Mouse (Mus musculus) adrenal gland, postnatal 14 days (tissue): Measurements from ENCODE around the gene Jpt1. TPM values are rescaled to one million over a fixed set of nuclear protein-coding genes. Genes with fewer than 3 reads are reported as not detected.
A peak's percentile ranks its signal among the peaks of the same experiment; 100 is the strongest.
"Not testable (repeated sequence)": the region's sequence is repeated elsewhere in the genome, so short reads cannot be mapped to it uniquely, and the experiment has no call there.

ENCODE experiments used
- DNase-seq: peaks from one replicate; pipeline ENCODE4 v3.0.0; 2021; ENCODE audit warnings: mixed read lengths
- total RNA-seq: library from RNA; stranded (reverse); gene quantifications from 2 replicates; pipeline ENCODE4 v1.2.3, GENCODE M21; 2021

The Jpt1 gene
- total RNA-seq, 1 experiment from 2014 or later, result 99.8 TPM

DNA sequence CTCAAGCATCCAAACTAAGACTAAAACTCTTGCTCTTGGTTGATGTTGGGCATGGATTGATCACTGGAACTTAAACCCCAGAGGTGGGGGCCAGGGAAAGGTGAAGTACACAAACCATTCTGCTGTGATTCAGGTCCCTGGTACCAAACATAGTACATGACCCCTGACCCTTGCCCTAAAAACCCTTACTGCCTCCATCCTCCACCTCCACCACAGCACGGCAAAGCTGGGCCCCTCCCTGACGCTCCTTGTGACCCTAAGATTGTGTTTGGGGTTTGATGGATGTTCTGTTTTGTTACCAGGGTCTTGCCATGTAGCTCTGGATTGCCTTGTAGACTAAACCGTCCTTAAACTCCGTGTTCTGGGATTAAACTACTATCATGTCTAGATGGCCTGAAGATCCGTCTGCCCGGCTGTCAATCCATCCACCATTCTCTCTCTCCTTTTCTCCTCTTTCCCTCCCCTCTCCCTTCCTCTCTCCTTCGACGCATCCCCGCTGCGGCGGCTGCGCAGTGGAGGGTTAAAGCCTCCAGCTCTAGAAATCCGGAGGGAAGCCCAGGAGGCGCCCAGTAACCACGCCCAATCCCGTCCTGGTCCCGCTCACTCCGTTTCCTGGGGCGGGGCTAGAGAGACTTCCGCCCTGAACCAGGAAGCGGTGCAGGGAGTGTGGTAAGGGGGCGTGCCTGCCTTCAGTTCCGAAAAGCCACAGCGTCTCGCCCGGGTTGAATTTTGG is 39.0 kb downstream of the Jpt1 start, which contains the start of gene Armc7:
Gene Armc7, plus strand, starts transcription at position 643 of the 733 bp plus-strand sequence.
- peak; percentile 97 for DNase-seq

DNA sequence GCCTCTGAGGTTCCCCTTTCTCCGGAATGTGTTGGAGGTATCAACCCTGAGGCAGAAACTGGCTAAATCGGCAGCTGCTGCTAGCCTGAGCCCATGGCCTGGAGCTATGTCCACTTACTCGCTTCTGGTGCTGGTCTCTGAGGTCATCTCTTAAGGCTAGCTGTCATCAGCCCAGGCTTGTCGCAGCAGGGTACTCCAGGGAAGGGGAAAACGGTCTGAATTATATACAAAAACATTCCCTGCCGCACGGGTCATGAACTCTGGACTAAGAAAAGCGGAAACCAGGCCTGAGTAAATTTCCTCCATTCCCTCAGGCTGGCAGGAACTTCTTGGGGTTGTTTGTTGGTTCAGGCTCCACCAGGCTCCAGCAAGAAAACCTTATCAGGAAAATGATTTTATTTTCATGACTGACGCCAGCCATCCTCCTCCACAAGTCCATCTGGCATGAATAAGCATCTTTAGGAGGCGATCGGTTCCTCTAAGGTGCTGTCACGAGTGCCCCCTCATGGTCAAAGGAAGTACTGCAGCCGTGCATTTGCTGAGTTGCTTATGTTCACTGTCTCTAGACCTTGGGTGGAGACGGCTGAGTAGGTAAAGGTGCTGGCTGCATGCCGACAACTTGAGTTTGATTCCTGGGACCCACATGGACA is 40.4 kb downstream of the Jpt1 start:
- DNase-seq, result peak; percentile 93

DNA sequence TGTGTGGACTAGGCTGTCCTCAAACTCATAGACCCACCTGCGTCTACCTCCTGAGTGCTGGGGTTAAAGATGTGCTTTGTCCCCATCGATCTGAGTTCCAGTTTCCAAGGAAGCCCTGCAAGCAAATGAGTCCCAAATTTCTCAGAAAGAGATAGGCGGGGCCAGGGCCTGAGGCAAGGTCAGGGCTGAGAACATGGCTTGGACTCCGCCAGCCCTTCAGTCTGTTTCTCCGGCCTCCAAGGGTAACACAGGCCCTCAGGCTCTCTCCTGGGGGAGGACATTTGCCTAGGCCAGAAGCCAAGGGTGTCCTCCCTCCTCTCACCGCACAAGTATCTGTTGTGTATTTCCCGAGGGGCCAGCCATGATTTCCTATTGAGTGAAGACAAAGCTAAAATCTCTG is 42.0 kb downstream of the Jpt1 start:
- DNase-seq, result no peak

- DNase-seq, result no peak
Measured at GRCm38 (mm10) chr11:115467217-115467618, 47.0 kb downstream of the Jpt1 start.

DNA sequence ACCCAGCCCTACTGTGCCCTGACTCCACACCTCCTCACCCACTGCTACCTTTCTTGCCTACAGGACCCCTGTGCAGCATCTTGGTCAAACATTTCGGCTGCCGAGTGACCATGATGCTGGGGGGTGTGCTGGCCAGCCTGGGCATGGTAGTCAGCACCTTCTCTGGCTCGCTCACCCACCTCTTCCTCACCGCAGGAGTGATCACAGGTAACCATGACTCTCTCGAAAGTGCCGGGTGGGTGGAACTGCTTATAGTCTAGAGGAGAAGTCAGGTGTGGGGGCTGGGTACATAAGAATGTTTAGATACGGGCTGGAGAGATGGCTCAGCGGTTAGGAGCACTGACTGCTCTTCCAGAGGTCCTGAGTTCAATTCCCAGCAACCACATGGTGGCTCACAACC is 49.3 kb downstream of the Jpt1 start:
- DNase-seq, result no peak

- peak; percentile 31 for DNase-seq
Measured at GRCm38 (mm10) chr11:115463397-115463796, 50.8 kb downstream of the Jpt1 start.

DNA sequence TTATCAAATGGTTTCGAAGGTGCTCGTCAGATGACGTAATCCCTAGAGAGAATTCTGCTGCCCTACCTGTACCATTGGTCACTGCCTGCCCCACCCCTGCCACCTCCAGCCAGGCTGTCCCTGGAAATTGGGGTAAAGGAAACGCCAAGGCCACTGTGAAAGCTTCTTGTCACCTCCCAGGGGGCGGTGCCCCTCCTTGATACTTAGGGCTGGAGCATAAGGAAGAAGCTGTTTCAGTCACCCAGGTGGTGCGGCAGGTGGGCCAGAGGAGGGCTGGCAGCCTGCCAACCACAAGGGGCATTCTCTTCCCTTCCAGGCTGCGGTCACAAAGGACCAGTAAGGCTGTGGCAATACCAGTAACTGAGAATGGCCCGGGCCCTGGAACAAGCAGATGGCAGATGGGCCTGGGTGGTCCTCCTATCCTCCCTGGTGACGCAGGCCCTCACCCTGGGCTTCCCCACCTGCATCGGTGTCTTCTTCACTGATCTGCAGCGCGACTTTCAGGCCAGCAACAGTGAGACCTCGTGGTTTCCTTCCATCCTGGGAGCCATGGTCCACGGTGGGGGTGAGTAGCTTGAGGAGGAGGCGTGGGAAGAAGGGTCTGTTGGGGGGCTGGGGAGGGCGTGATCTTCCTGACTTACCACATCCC is 51.8 kb downstream of the Jpt1 start, which contains the start of gene Slc16a5:
Gene Slc16a5, plus strand, starts transcription at position 232 of the 649 bp plus-strand sequence.
- no peak for DNase-seq

DNA sequence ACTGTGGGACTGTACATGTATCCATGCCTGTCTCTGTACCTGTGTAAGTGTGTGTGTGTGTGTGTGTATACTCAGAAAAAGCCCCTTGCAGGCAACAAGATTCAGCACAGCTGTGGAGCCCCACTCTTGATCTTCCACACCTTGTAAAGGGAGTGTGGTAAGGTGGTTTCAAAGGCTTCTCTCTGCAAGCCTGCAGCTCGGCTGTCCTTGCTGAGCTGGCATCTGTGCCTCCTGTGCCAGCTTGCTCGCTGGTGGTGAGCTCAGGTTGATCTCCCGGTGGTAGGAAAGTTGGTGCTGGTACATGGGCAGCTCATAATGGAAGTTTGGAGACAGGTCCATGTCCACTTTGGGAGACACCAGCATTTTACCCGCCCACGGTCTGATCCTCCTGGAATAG is 52.3 kb downstream of the Jpt1 start:
- DNase-seq, result no peak

GRCm38 (mm10) chr11:115460976-115461375 is 53.2 kb downstream of the Jpt1 start:
- no peak for DNase-seq

GRCm38 (mm10) chr11:115457405-115457804 is 56.8 kb downstream of the Jpt1 start:
- no peak for DNase-seq

GRCm38 (mm10) chr11:115456182-115456581 is 58.0 kb downstream of the Jpt1 start:
- no peak for DNase-seq

GRCm38 (mm10) chr11:115455619-115456018 is 58.6 kb downstream of the Jpt1 start:
- DNase-seq, result no peak

GRCm38 (mm10) chr11:115454822-115455221 is 59.4 kb downstream of the Jpt1 start:
- DNase-seq, result not testable (repeated sequence)

DNA sequence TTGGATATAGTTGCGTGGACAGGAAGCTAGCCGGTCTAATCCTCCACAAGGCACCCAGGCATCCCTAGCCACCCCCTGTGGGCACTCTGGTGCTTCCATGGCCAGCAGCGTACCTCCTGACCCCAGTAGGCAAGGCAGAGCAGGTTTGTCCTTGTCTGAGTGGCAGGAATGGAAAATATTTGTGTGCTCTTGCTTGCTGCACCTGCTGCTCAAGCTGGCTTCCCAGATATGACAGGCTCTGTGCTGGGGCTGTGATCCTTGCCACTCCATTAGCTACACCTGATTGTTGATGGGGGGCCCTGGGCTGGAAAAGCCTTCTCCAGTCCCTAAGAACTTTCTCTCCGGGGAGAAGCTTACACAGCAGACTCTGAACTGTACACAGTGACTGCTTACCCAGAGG is 60.9 kb downstream of the Jpt1 start:
- no peak for DNase-seq

DNA sequence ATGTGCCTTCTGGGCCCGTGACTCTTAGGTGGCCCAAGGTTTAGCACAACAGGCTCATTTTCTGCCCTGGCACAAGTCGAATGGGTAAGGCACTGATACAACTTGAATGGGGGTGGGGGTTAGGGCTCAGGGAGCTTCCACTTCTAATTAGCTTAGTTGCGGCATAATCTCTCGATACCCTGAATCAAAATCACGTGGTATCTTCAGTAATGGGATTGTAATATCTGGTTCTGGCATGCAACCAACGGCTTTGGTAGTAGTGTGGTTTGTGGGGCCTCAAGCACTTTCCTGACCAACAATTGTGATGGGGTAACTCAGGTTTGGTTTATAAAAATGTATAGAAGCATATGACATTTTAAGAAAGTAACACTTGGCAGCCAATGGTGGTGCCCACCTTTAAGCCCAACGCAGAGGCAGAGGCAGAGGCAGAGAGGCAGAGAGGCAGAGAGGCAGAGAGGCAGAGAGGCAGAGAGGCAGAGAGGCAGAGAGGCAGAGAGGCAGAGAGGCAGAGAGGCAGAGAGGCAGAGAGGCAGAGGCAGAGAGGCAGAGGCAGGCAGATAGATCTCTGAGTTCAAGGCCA is 61.8 kb downstream of the Jpt1 start:
- no peak for DNase-seq

DNA sequence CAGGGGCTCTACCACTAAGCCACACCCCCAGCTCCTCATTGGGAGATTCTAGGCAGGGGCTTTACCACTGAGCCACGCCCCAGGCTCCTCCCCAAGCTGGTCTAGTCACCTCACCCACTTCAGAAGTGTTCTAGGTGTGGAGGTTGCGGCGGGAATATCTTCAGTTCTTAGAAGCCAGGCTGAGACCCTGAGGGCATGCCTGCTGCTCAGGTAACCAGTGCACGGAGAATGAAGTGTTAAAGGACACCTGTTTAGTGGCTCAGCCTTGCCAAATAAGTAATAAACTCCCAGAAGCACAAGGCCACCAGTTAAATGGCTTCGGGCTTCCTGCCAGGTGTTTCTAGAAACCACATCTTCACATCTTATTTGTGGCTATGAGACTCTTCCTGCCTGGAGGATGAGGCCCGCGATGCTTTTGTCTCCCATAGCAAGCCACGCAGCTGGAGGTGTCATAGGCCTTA is 62.4 kb downstream of the Jpt1 start:
- DNase-seq, result no peak

- peak; percentile 29 for DNase-seq
Measured at GRCm38 (mm10) chr11:115450176-115450575, 64.0 kb downstream of the Jpt1 start.

DNA sequence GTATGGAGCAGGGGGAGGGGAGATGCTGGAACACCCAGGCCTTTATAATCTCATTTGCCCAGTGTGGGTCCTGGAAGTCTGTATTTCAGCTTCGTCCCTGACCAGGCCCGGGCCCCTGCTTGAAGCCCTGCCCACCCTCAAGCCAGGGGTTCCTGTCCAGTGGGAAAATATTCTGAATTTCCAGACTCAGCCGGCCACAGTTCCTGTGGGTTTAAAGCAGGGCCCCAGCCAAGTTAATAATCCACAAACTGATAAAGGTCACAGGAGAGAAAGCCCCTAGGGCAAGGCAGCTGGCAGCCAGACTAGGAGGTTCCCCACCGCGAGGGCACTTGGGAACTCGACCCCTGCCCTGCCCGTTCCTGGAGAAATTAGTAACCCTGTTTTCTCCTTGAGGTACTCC is 65.2 kb downstream of the Jpt1 start:
- no peak for DNase-seq

- no peak for DNase-seq
Measured at GRCm38 (mm10) chr11:115448075-115448474, 66.1 kb downstream of the Jpt1 start.
